Mouse (Mus musculus) NIH3T3 (cell line): ENCODE results near the gene Zfp385b.
"Not testable (repeated sequence)": the region's sequence is repeated elsewhere in the genome, so short reads cannot be mapped to it uniquely, and the experiment has no call there.

ENCODE experiments used
- DNase-seq: peaks from one replicate; pipeline ENCODE4 v3.0.0-alpha.2; 2012; ENCODE audit warnings: low read depth

Gene Zfp385b

GRCm38 (mm10) chr2:77458431-77458830, 361.0 kb downstream of the Zfp385b start:
- no peak for DNase-seq

GRCm38 (mm10) chr2:77457120-77457519, 362.3 kb downstream of the Zfp385b start:
- no peak for DNase-seq

- DNase-seq: peak; percentile 49
Observed at GRCm38 (mm10) chr2:77456602-77457001, 362.8 kb downstream of the Zfp385b start.

- no peak for DNase-seq
Observed at GRCm38 (mm10) chr2:77454341-77454937, 365.0 kb downstream of the Zfp385b start.

GRCm38 (mm10) chr2:77453786-77454185, 365.7 kb downstream of the Zfp385b start:
- no peak for DNase-seq

GRCm38 (mm10) chr2:77450017-77450416, 369.4 kb downstream of the Zfp385b start:
- not testable (repeated sequence) for DNase-seq

GRCm38 (mm10) chr2:77448951-77449480, 370.4 kb downstream of the Zfp385b start:
- DNase-seq: no peak

- no peak for DNase-seq
Observed at GRCm38 (mm10) chr2:77444282-77444681, 375.2 kb downstream of the Zfp385b start.

GRCm38 (mm10) chr2:77440591-77440990, 378.8 kb downstream of the Zfp385b start:
- DNase-seq: no peak

- DNase-seq: no peak
Observed at GRCm38 (mm10) chr2:77436241-77436759, 383.1 kb downstream of the Zfp385b start.

GRCm38 (mm10) chr2:77419476-77419875, 400.0 kb downstream of the Zfp385b start:
- DNase-seq: no peak

GRCm38 (mm10) chr2:77418078-77418477, 401.4 kb downstream of the Zfp385b start:
- no peak for DNase-seq

GRCm38 (mm10) chr2:77412171-77412570, 407.3 kb downstream of the Zfp385b start:
- DNase-seq: no peak

GRCm38 (mm10) chr2:77411612-77412011, 407.8 kb downstream of the Zfp385b start:
- no peak for DNase-seq

GRCm38 (mm10) chr2:77409521-77410135, 409.8 kb downstream of the Zfp385b start:
- no peak for DNase-seq

GRCm38 (mm10) chr2:77408972-77409371, 410.5 kb downstream of the Zfp385b start:
- DNase-seq: peak; percentile 51

GRCm38 (mm10) chr2:77402329-77402728, 417.1 kb downstream of the Zfp385b start:
- no peak for DNase-seq

GRCm38 (mm10) chr2:77401438-77402235, 417.8 kb downstream of the Zfp385b start:
- peak; percentile 4 for DNase-seq

GRCm38 (mm10) chr2:77393881-77394280, 425.6 kb downstream of the Zfp385b start:
- no peak for DNase-seq

- DNase-seq: no peak
Observed at GRCm38 (mm10) chr2:77388186-77388585, 431.3 kb downstream of the Zfp385b start.

- peak; percentile 67 for DNase-seq
Observed at GRCm38 (mm10) chr2:77386515-77386914, 432.9 kb downstream of the Zfp385b start.

GRCm38 (mm10) chr2:77382766-77383165, 436.7 kb downstream of the Zfp385b start:
- no peak for DNase-seq

GRCm38 (mm10) chr2:77379907-77380306, 439.5 kb downstream of the Zfp385b start:
- DNase-seq: no peak
